Mouse (Mus musculus) liver, postnatal 0 days (tissue): ENCODE measurements around the gene P4hb. TPM values are rescaled to one million over a fixed set of nuclear protein-coding genes. Genes with fewer than 3 reads are reported as not detected.

Experiments
- ATAC-seq: fragments of 200-750 bp; cut with Nextera tagmentation; 2 replicates; pipeline ENCODE4 v1.8.0; 2017; ENCODE audit warnings: mild to moderate bottlenecking, moderate library complexity
- DNase-seq: peaks from one replicate; pipeline ENCODE4 v3.0.0-alpha.2; 2016
- H3K27ac ChIP-seq: fragments of 300-500 bp; sonication (generic); 2 replicates; pipeline ENCODE4 v1.5.1; 2014; ENCODE audit warnings: antibody characterized with exemption, moderate library complexity, mild to moderate bottlenecking, low read depth
- H3K27me3 ChIP-seq: fragments of 300-500 bp; sonication (generic); 2 replicates; pipeline ENCODE4 v1.6.1; 2014; ENCODE audit warnings: low read length, control low read depth, mixed read lengths; ENCODE audit not compliant: insufficient read depth
- H3K36me3 ChIP-seq: fragments of 300-500 bp; sonication (generic); replicated peaks from 2 replicates; pipeline ENCODE4 v1.6.1; 2014; ENCODE audit warnings: mild to moderate bottlenecking, control low read depth, low read length, moderate library complexity, mixed read lengths; ENCODE audit not compliant: insufficient read depth
- H3K4me1 ChIP-seq: fragments of 300-500 bp; sonication (generic); 2 replicates; pipeline ENCODE4 v1.6.1; 2014; ENCODE audit warnings: antibody characterized with exemption, mild to moderate bottlenecking, control low read depth; ENCODE audit not compliant: insufficient read depth
- H3K4me2 ChIP-seq: fragments of 300-500 bp; sonication (generic); 2 replicates; pipeline ENCODE4 v1.6.1; 2014; ENCODE audit warnings: low read depth, mild to moderate bottlenecking, low read length, moderate library complexity, mixed read lengths
- H3K4me3 ChIP-seq: fragments of 300-500 bp; sonication (generic); 2 replicates; pipeline ENCODE4 v1.5.1; 2014; ENCODE audit warnings: low read depth, low read length
- H3K9ac ChIP-seq: fragments of 300-500 bp; sonication (generic); replicated peaks from 2 replicates; pipeline ENCODE4 v1.6.1; 2014; ENCODE audit warnings: mild to moderate bottlenecking, moderate library complexity
- H3K9me3 ChIP-seq: fragments of 300-500 bp; sonication (generic); 2 replicates; pipeline ENCODE4 v1.6.1; 2016; ENCODE audit warnings: mild to moderate bottlenecking, control low read depth, low read length, mixed read lengths
- CTCF ChIP-seq: sonication (generic); IDR thresholded peaks from 2 replicates; pipeline ENCODE4 v1.5.1; 2016; ENCODE audit warnings: antibody characterized with exemption, low read depth
- EP300 ChIP-seq: IDR thresholded peaks from 2 replicates; pipeline ENCODE4 v1.6.1; 2016; ENCODE audit warnings: antibody characterized with exemption, low read depth, mild to moderate bottlenecking
- WGBS: fragments of 180-500 bp; shearing (Covaris S2); extraction: QIAGEN DNeasy Blood & Tissue Kit; methylation state at CpG from one replicate; pipeline ENCODE4 v1.1.7; 2014; ENCODE audit not compliant: insufficient replicate concordance; 5-methylcytosine and 5-hydroxymethylcytosine counted together
- polyA plus RNA-seq: library from polyadenylated mRNA; unstranded; fragments of >200 nt; fragmentation: Nextera tagmentation; extraction: Ambion mirVana; gene quantifications from 2 replicates; pipeline ENCODE4 v1.2.1, GENCODE M21; 2015

The P4hb gene
- polyA plus RNA-seq, 1 experiment from 2014 or later: 697 TPM

GRCm38 (mm10) chr11:120541907-120542306, 31.1 kb downstream of the P4hb start:
- no peak overlapping the region for H3K4me3 ChIP-seq
- peak; percentile 64 for TF ChIP-seq CTCF
- TF ChIP-seq EP300: no peak
- ATAC-seq (no peak), DNase-seq (no peak)
- no peak overlapping the region; the same call in 1 of the 2 replicates for H3K9ac ChIP-seq
- no peak overlapping the region for H3K4me2 ChIP-seq
- WGBS: 61% methylated on average over 4 of the region's 4 CpGs
- H3K27me3 ChIP-seq: no peaks in the 10 kb centered on the region
- no peaks in the 10 kb centered on the region for H3K9me3 ChIP-seq
- peaks cover 21% of the 10 kb centered on the region for H3K36me3 ChIP-seq
- peaks cover 32% of the 10 kb centered on the region for H3K4me1 ChIP-seq
- no peak overlapping the region for H3K27ac ChIP-seq

- ATAC-seq (peak; percentile 91), DNase-seq (peak; percentile 74)
- WGBS: 37% methylated on average over 10 of the region's 10 CpGs
- peak overlapping the region; percentile 38; the same call in 1 of the 2 replicates for H3K9ac ChIP-seq
- no peak overlapping the region for H3K4me3 ChIP-seq
- H3K36me3 ChIP-seq: peaks cover 18% of the 10 kb centered on the region
- H3K9me3 ChIP-seq: no peaks in the 10 kb centered on the region
- H3K4me2 ChIP-seq: no peak overlapping the region
- H3K27me3 ChIP-seq: no peaks in the 10 kb centered on the region
- H3K27ac ChIP-seq: peak overlapping the region; percentile 85
- peaks cover 23% of the 10 kb centered on the region for H3K4me1 ChIP-seq
- no peak for TF ChIP-seq CTCF
- TF ChIP-seq EP300: no peak
Measured at GRCm38 (mm10) chr11:120539285-120540014, 33.6 kb downstream of the P4hb start.

GRCm38 (mm10) chr11:120538955-120539284, 34.1 kb downstream of the P4hb start:
- H3K4me3 ChIP-seq: no peak overlapping the region
- H3K4me2 ChIP-seq: no peak overlapping the region
- WGBS: 21% methylated on average over 8 of the region's 8 CpGs
- peaks cover 13% of the 10 kb centered on the region for H3K36me3 ChIP-seq
- ATAC-seq (peak; percentile 9; the same call in 1 of the 2 replicates), DNase-seq (no peak)
- H3K9me3 ChIP-seq: no peaks in the 10 kb centered on the region
- no peak for TF ChIP-seq CTCF
- TF ChIP-seq EP300: no peak
- H3K4me1 ChIP-seq: peaks cover 23% of the 10 kb centered on the region
- no peak overlapping the region; the same call in 1 of the 2 replicates for H3K9ac ChIP-seq
- H3K27me3 ChIP-seq: no peaks in the 10 kb centered on the region
- peak overlapping the region; percentile 85 for H3K27ac ChIP-seq

GRCm38 (mm10) chr11:120538485-120538884, 34.6 kb downstream of the P4hb start:
- TF ChIP-seq CTCF: no peak
- no peak for TF ChIP-seq EP300
- H3K27me3 ChIP-seq: no peaks in the 10 kb centered on the region
- peak overlapping the region; percentile 85 for H3K27ac ChIP-seq
- no peak for ATAC-seq
- H3K9ac ChIP-seq: no peak overlapping the region; the same call in 1 of the 2 replicates
- peaks cover 9% of the 10 kb centered on the region for H3K36me3 ChIP-seq
- no peak overlapping the region for H3K4me3 ChIP-seq
- H3K4me2 ChIP-seq: no peak overlapping the region
- peaks cover 23% of the 10 kb centered on the region for H3K4me1 ChIP-seq
- no peaks in the 10 kb centered on the region for H3K9me3 ChIP-seq
- no peak for DNase-seq
- 51% methylated on average over 3 of the region's 3 CpGs for WGBS

- no peak overlapping the region for H3K27ac ChIP-seq
- no peak overlapping the region for H3K9ac ChIP-seq
- no peaks in the 10 kb centered on the region for H3K9me3 ChIP-seq
- peaks cover 27% of the 10 kb centered on the region for H3K4me1 ChIP-seq
- H3K36me3 ChIP-seq: peaks cover 3% of the 10 kb centered on the region; the same call in 1 of the 2 replicates
- peaks cover 16% of the 10 kb centered on the region for H3K27me3 ChIP-seq
- no peak overlapping the region for H3K4me2 ChIP-seq
- WGBS: 71% methylated on average over 3 of the region's 3 CpGs
- no peak overlapping the region for H3K4me3 ChIP-seq
- DNase-seq (no peak), ATAC-seq (no peak)
- no peak for TF ChIP-seq CTCF
- no peak for TF ChIP-seq EP300
Measured at GRCm38 (mm10) chr11:120535804-120536203, 37.2 kb downstream of the P4hb start.

GRCm38 (mm10) chr11:120535145-120535544, 37.9 kb downstream of the P4hb start:
- peaks cover 23% of the 10 kb centered on the region for H3K27me3 ChIP-seq
- H3K4me2 ChIP-seq: no peak overlapping the region
- H3K36me3 ChIP-seq: peaks cover 3% of the 10 kb centered on the region; the same call in 1 of the 2 replicates
- no peak overlapping the region for H3K27ac ChIP-seq
- no peak for DNase-seq
- H3K4me1 ChIP-seq: peaks cover 30% of the 10 kb centered on the region
- H3K9ac ChIP-seq: no peak overlapping the region
- H3K4me3 ChIP-seq: no peak overlapping the region
- H3K9me3 ChIP-seq: no peaks in the 10 kb centered on the region
- ATAC-seq: no peak
- 59% methylated on average over 3 of the region's 3 CpGs for WGBS
- TF ChIP-seq EP300 (no peak), CTCF (no peak)
